Mouse (Mus musculus): ENCODE measurements around the gene Cmtm8.

Gene Cmtm8

GRCm38 (mm10) chr9:114787134-114787533 is 56.8 kb downstream of the Cmtm8 start:
- DNase-seq (ENCODE audit: low read depth, low spot score) = no peak

- no peak for DNase-seq (ENCODE audit: low read depth, low spot score)
Measured at GRCm38 (mm10) chr9:114785432-114786125, 58.4 kb downstream of the Cmtm8 start.

- no peak for DNase-seq (ENCODE audit: low read depth, low spot score)
Measured at GRCm38 (mm10) chr9:114781526-114782212, 62.3 kb downstream of the Cmtm8 start, which contains the start of gene Cmtm7. Gene Cmtm7 (minus strand): TSS chr9:114781856.

GRCm38 (mm10) chr9:114780746-114781525 is 63.0 kb downstream of the Cmtm8 start:
- DNase-seq (ENCODE audit: low read depth, low spot score) = no peak

- no peak for DNase-seq (ENCODE audit: low read depth, low spot score)
Measured at GRCm38 (mm10) chr9:114779984-114780745, 63.8 kb downstream of the Cmtm8 start.

GRCm38 (mm10) chr9:114778877-114779276 is 65.1 kb downstream of the Cmtm8 start:
- DNase-seq (ENCODE audit: low read depth, low spot score) = no peak

- DNase-seq (ENCODE audit: low read depth, low spot score) = no peak
Measured at GRCm38 (mm10) chr9:114778047-114778390, 65.9 kb downstream of the Cmtm8 start.

- DNase-seq (ENCODE audit: low read depth, low spot score) = no peak
Measured at GRCm38 (mm10) chr9:114777178-114778046, 66.5 kb downstream of the Cmtm8 start.

GRCm38 (mm10) chr9:114776361-114776760 is 67.6 kb downstream of the Cmtm8 start:
- no peak for DNase-seq (ENCODE audit: low read depth, low spot score)

- no peak for DNase-seq (ENCODE audit: low read depth, low spot score)
Measured at GRCm38 (mm10) chr9:114775272-114775671, 68.7 kb downstream of the Cmtm8 start.

GRCm38 (mm10) chr9:114774629-114775028 is 69.3 kb downstream of the Cmtm8 start:
- no peak for DNase-seq (ENCODE audit: low read depth, low spot score)

GRCm38 (mm10) chr9:114771565-114771964 is 72.4 kb downstream of the Cmtm8 start:
- DNase-seq (ENCODE audit: low read depth, low spot score) = no peak

- no peak for DNase-seq (ENCODE audit: low read depth, low spot score)
Measured at GRCm38 (mm10) chr9:114770224-114770623, 73.7 kb downstream of the Cmtm8 start.

- no peak for DNase-seq (ENCODE audit: low read depth, low spot score)
Measured at GRCm38 (mm10) chr9:114768066-114768465, 75.9 kb downstream of the Cmtm8 start.

GRCm38 (mm10) chr9:114767507-114767906 is 76.4 kb downstream of the Cmtm8 start:
- DNase-seq (ENCODE audit: low read depth, low spot score) = no peak

GRCm38 (mm10) chr9:114767030-114767429 is 76.9 kb downstream of the Cmtm8 start:
- DNase-seq (ENCODE audit: low read depth, low spot score) = no peak

GRCm38 (mm10) chr9:114763341-114763740 is 80.6 kb downstream of the Cmtm8 start:
- no peak for DNase-seq (ENCODE audit: low read depth, low spot score)

- no peak for DNase-seq (ENCODE audit: low read depth, low spot score)
Measured at GRCm38 (mm10) chr9:114761848-114762247, 82.1 kb downstream of the Cmtm8 start.

GRCm38 (mm10) chr9:114760353-114760752 is 83.6 kb downstream of the Cmtm8 start:
- no peak for DNase-seq (ENCODE audit: low read depth, low spot score)

- DNase-seq (ENCODE audit: low read depth, low spot score) = no peak
Measured at GRCm38 (mm10) chr9:114759886-114760285, 84.1 kb downstream of the Cmtm8 start.

- no peak for DNase-seq (ENCODE audit: low read depth, low spot score)
Measured at GRCm38 (mm10) chr9:114758801-114759200, 85.2 kb downstream of the Cmtm8 start.

All from telencephalon, adult 2 months (tissue).